ENCODE assay signal across 8 mouse cellular contexts in the genomic region with DNA sequence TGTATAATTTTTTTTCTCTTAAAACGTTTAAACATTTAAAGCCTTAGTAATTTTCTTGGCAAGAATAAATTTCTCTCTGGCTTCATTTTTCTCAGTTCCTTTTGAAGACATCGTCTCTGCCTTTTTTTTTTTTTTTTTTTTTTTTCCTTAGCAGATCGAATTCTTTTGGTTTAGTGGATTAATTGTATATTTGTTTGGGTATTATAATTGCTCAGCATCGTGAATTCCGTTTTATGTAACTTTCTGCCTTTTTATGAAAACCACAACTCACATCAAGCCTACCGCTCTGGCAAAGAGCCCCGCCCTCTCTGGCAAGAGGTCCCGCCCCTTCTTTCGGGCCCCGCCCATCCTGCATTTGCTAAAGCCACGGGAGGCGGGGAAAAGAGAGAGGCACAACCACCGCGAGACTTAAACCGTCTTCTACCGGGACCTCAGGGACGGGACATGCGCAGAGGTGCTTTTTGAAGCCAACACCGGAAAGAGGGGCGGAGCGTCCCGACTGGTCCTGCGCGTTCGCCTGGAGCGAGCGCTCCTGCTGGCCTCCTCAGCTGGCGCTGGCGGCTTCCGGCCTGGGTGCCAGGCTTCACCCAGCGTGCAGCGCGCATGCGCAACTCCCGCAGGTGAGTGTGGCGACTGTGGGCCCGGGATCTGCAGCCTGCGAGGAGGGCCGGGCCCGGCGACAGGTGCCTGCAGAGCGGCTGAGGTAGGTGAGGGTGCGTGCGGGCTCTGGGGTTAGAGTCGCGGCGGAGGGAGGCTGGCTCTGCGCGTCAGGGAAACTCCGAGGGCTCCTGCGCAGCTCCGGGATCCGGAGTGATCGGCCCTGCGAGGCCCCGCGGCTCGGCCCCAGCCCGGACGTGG. TPM values are rescaled to one million over a fixed set of nuclear protein-coding genes. Genes with fewer than 3 reads are reported as not detected.
DNase-seq lines count a peak whose midpoint lies in the region; ATAC-seq lines count a peak whose summit lies in the region.

Gene Shprh (plus strand): TSS at position 544 of the 858 bp plus-strand sequence.

- H3K27me3 ChIP-seq in heart, embryonic 13.5 days (replicated peaks): no peaks in the 10 kb centered on the region
- no peaks in the 10 kb centered on the region for H3K27me3 ChIP-seq in liver, embryonic 12.5 days (replicated peaks)
- no peaks in the 10 kb centered on the region for H3K27me3 ChIP-seq in stomach, embryonic 15.5 days (replicated peaks)

- H3K36me3 ChIP-seq in heart, embryonic 13.5 days: peaks cover 22% of the 10 kb centered on the region
- peaks cover 23% of the 10 kb centered on the region for H3K36me3 ChIP-seq in liver, embryonic 12.5 days
- peaks cover 8% of the 10 kb centered on the region; the same call in 1 of the 2 replicates for H3K36me3 ChIP-seq in stomach, embryonic 15.5 days

- 1% methylated on average over 60 of the region's 60 CpGs for WGBS in heart, embryonic 13.5 days
- 2% methylated on average over 60 of the region's 60 CpGs for WGBS in liver, embryonic 12.5 days (ENCODE audit: insufficient replicate concordance)
- 1% methylated on average over 59 of the region's 60 CpGs for WGBS in stomach, embryonic 15.5 days

- ATAC-seq in heart, embryonic 13.5 days (ENCODE audit: extremely low read depth, insufficient number of reproducible peaks, low FRiP score, low TSS enrichment): peak; percentile 99
- peak; percentile 99 for ATAC-seq in liver, embryonic 12.5 days
- ATAC-seq in stomach, embryonic 15.5 days (ENCODE audit: insufficient read depth, low FRiP score, low read depth): peak; percentile 100

- H3K4me3 ChIP-seq in brown adipose tissue, adult 24 weeks (ENCODE audit: insufficient read depth, low read depth, low read length): peak within 1 kb of the TSS; percentile 93
- peak within 1 kb of the TSS; percentile 95 for H3K4me3 ChIP-seq in heart, embryonic 13.5 days
- H3K4me3 ChIP-seq in liver, embryonic 12.5 days: peak within 1 kb of the TSS; percentile 96
- H3K4me3 ChIP-seq in stomach, embryonic 15.5 days (replicated peaks): peak within 1 kb of the TSS; percentile 94

- H3K4me1 ChIP-seq in brown adipose tissue, adult 24 weeks (ENCODE audit: control insufficient read depth, insufficient read depth, insufficient read length, low read length): peaks cover 7% of the 10 kb centered on the region
- peaks cover 32% of the 10 kb centered on the region for H3K4me1 ChIP-seq in heart, embryonic 13.5 days
- peaks cover 37% of the 10 kb centered on the region for H3K4me1 ChIP-seq in liver, embryonic 12.5 days
- peaks cover 4% of the 10 kb centered on the region; the same call in 1 of the 2 replicates for H3K4me1 ChIP-seq in stomach, embryonic 15.5 days

- DNase-seq in CD4-positive, CD25-positive, alpha-beta regulatory T cell, adult 2 months (ENCODE audit: low read depth, low spot score): peak; percentile 100
- peak; percentile 71 for DNase-seq in fat pad, adult 2 months (ENCODE audit: extremely low read depth, low read depth, low spot score)
- peak; percentile 99 for DNase-seq in kidney, postnatal 10 days
- peak; percentile 98 to 99 for DNase-seq in natural killer cell, adult 2 months (ENCODE audit: low spot score in 2 of 2)

- H3K27ac ChIP-seq in brown adipose tissue, adult 24 weeks (replicated peaks; ENCODE audit: low read depth, low read length): no peak within 1 kb of the TSS
- peak within 1 kb of the TSS; percentile 72 for H3K27ac ChIP-seq in heart, embryonic 13.5 days (replicated peaks)
- H3K27ac ChIP-seq in liver, embryonic 12.5 days: peak within 1 kb of the TSS; percentile 74
- peak within 1 kb of the TSS; percentile 84 for H3K27ac ChIP-seq in stomach, embryonic 15.5 days

- H3K9me3 ChIP-seq in heart, embryonic 13.5 days: no peaks in the 10 kb centered on the region
- H3K9me3 ChIP-seq in liver, embryonic 12.5 days (replicated peaks): no peaks in the 10 kb centered on the region
- H3K9me3 ChIP-seq in stomach, embryonic 15.5 days: no peaks in the 10 kb centered on the region

- peak within 1 kb of the TSS; percentile 95 for H3K9ac ChIP-seq in heart, embryonic 13.5 days
- peak within 1 kb of the TSS; percentile 93 for H3K9ac ChIP-seq in liver, embryonic 12.5 days
- H3K9ac ChIP-seq in stomach, embryonic 15.5 days: peak within 1 kb of the TSS; percentile 72

- peak within 1 kb of the TSS; percentile 89 for H3K4me2 ChIP-seq in heart, embryonic 13.5 days
- peak within 1 kb of the TSS; percentile 79 for H3K4me2 ChIP-seq in liver, embryonic 12.5 days
- peak within 1 kb of the TSS; percentile 64 for H3K4me2 ChIP-seq in stomach, embryonic 15.5 days

RNA-seq across cellular contexts. Expression of gene Shprh, which starts in this region (rescaled TPM):
- 6.1 and 6.4 TPM in 2 replicates for polyA plus RNA-seq in brown adipose tissue, adult 24 weeks (2012; ENCODE audit: insufficient read depth, insufficient read length, missing spikeins)
- polyA plus RNA-seq in heart, embryonic 13.5 days (2015; fragmentation: Nextera tagmentation; extraction: Ambion mirVana): 10.0 and 10.4 TPM in 2 replicates
- 10.1 and 10.5 TPM in 2 replicates for polyA plus RNA-seq in liver, embryonic 12.5 days (2016; fragmentation: Nextera tagmentation; extraction: Ambion mirVana)
- polyA plus RNA-seq in stomach, embryonic 15.5 days (2015; fragmentation: Nextera tagmentation; extraction: Ambion mirVana): 15.1 and 15.9 TPM in 2 replicates
